Mouse (Mus musculus): ENCODE results near the gene Palm3. TPM values are rescaled to one million over a fixed set of nuclear protein-coding genes. Genes with fewer than 3 reads are reported as not detected.
"Not testable (repeated sequence)": the region's sequence is repeated elsewhere in the genome, so short reads cannot be mapped to it uniquely, and the experiment has no call there.

The Palm3 gene
- polyA plus RNA-seq, 1 experiment from 2014 or later = 10.0 TPM

DNA sequence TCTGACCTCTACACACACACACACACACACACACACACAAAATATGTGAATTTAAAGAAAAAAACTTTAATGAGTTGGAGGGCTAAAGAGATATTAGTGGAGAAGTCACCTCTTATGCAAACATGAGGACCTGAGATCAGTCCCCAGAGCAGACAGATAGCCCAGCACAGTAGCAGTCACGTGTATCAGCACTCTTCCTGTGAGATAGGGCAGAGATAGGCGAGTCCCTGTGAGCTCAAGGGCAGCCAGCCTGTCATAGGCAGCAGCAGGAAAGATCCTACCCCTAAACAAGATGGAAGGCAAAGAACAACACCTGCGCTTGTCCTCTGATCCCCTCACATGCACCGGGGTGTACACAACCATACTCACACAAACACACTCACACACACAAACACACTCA lies 38.8 kb upstream of the Palm3 start:
- no peak overlapping the region for H3K27ac ChIP-seq
- WGBS = 91% methylated on average over 4 of the region's 4 CpGs
- no peak for DNase-seq (ENCODE audit: low spot score)
- peaks cover 11% of the 10 kb centered on the region for H3K4me1 ChIP-seq (replicated peaks)
- no peaks in the 10 kb centered on the region for H3K27me3 ChIP-seq (ENCODE audit: insufficient read depth, poor library complexity, severe bottlenecking)
- H3K4me3 ChIP-seq = no peak overlapping the region
- H3K9me3 ChIP-seq = no peaks in the 10 kb centered on the region
- peaks cover 85% of the 10 kb centered on the region for H3K36me3 ChIP-seq

DNA sequence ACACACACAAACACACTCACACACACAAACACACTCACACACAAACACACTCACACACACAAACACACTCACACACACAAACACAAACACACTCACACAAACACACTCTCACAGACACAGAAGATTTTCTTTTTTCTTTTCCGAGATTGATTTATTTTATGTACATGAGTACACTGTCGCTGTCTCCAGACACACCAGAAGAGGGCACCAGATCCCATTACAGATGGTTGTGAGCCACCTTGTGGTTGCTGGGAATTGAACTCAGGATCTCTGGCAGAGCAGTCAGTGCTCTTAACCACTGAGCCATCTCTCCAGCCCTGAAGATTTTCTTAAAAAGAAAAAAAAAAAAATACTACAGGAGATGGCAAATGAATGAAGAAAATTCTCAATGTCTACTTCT lies 38.0 kb upstream of the Palm3 start:
- H3K27ac ChIP-seq; H3K4me1 ChIP-seq (replicated peaks); DNase-seq (ENCODE audit: low spot score); H3K9me3 ChIP-seq; H3K4me3 ChIP-seq; H3K27me3 ChIP-seq (ENCODE audit: insufficient read depth, poor library complexity, severe bottlenecking): not testable (repeated sequence)
- 96% methylated on average over 2 of the region's 2 CpGs for WGBS
- H3K36me3 ChIP-seq = peaks cover 89% of the 10 kb centered on the region

DNA sequence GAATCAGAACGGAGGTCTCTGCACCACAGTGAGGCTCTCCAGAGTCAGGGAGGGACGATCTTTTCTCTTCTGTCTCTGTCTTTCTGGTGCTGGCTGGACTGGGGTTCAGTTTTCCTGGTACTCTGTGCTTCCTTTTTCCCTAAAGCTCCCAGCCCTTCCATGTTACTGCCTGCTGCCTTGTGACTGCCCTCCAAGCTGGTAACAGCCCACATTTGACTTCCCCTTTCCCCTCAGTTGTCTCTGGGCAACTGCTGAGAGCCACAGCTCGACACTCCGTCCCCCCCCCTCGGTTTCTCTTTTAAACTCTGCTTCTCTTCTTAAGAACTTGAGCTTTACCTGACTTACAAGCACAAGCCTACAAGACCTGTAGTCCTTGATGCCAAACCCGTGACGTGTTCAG lies 32.0 kb upstream of the Palm3 start:
- 89% methylated on average over 7 of the region's 7 CpGs for WGBS
- H3K4me1 ChIP-seq (replicated peaks) = no peaks in the 10 kb centered on the region
- no peak overlapping the region for H3K27ac ChIP-seq
- peaks cover 98% of the 10 kb centered on the region for H3K36me3 ChIP-seq
- H3K27me3 ChIP-seq (ENCODE audit: insufficient read depth, poor library complexity, severe bottlenecking) = 0 out of 2 replicates have a peak, but pooled peaks cover under 1% of the 10 kb centered on the region
- no peaks in the 10 kb centered on the region for H3K9me3 ChIP-seq
- H3K4me3 ChIP-seq = no peak overlapping the region
- DNase-seq (ENCODE audit: low spot score) = no peak

DNA sequence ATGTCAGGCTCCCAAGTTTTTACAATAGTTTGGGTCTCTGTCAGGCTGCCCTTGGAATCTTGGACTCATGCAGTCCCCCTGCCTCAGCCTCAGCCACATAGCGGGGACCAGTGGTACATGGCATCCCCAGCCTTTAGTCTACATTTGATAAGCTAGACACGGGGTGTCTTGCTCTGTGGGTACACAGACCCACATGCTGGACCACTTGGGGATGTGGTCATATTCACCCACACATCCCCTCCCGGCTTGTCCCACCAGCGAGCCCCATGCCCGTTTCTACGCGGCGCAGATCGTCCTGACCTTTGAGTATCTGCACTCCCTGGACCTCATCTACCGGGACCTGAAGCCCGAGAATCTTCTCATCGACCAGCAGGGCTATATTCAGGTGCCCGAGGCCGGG lies 31.1 kb upstream of the Palm3 start:
- Histone ChIP-seq H3K27me3 (ENCODE audit: insufficient read depth, poor library complexity, severe bottlenecking) (peaks cover 8% of the 10 kb centered on the region; the same call in 1 of the 2 replicates), H3K4me3 (no peak overlapping the region), H3K27ac (no peak overlapping the region), H3K9me3 (no peaks in the 10 kb centered on the region), H3K36me3 (peaks cover 98% of the 10 kb centered on the region), H3K4me1 (replicated peaks) (no peaks in the 10 kb centered on the region)
- 96% methylated on average over 14 of the region's 14 CpGs for WGBS
- no peak for DNase-seq (ENCODE audit: low spot score)

DNA sequence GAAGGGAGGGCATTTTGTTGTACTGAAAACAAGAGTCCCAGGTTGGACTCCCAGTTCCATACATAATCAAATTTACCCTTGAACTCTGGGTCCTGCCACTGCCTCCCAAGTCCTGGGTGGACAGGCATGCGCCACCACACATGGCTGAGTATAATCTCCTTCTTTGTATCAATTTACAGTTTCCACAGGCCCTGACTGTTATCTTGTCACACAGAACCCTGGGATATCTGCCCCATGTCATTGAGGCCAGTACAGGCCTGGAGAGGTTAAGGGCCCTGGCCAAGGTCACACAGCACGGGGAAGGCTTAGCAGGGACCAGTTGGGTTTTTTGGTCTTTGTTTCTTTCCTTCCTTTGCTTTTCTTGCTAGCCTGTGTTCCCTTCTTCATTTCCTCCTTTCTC lies 28.8 kb upstream of the Palm3 start:
- Histone ChIP-seq H3K27ac (no peak overlapping the region), H3K36me3 (peaks cover 78% of the 10 kb centered on the region), H3K4me3 (no peak overlapping the region), H3K9me3 (no peaks in the 10 kb centered on the region), H3K27me3 (ENCODE audit: insufficient read depth, poor library complexity, severe bottlenecking) (peaks cover 12% of the 10 kb centered on the region; the same call in 1 of the 2 replicates), H3K4me1 (replicated peaks) (peaks cover 13% of the 10 kb centered on the region)
- DNase-seq (ENCODE audit: low spot score) = no peak
- 81% methylated on average over 2 of the region's 2 CpGs for WGBS

DNA sequence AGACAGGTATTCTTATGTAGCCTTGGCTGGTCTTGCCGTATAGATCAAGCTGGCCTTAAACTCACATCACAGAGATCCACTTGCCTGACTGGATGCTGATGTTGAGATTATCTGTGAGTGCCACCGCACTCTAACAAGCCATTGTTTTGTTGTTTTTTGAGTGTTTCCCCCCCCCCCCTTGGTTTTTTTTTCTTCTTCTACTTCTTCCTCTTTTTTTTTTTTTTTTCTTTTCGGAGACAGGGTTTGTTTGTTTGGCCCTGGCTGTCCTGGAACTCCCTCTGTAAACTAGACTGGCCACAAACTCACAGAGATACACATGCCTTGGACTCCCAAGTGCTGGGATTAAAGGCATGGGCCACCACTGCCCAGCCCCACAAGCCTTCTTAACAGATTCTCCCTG lies 27.2 kb upstream of the Palm3 start:
- 89% methylated on average over 3 of the region's 3 CpGs for WGBS
- peaks cover 66% of the 10 kb centered on the region for H3K36me3 ChIP-seq
- H3K27me3 ChIP-seq (ENCODE audit: insufficient read depth, poor library complexity, severe bottlenecking) = peaks cover 14% of the 10 kb centered on the region
- no peak for DNase-seq (ENCODE audit: low spot score)
- H3K4me1 ChIP-seq (replicated peaks) = peaks cover 21% of the 10 kb centered on the region
- H3K4me3 ChIP-seq = no peak overlapping the region
- H3K27ac ChIP-seq = no peak overlapping the region
- no peaks in the 10 kb centered on the region for H3K9me3 ChIP-seq

DNA sequence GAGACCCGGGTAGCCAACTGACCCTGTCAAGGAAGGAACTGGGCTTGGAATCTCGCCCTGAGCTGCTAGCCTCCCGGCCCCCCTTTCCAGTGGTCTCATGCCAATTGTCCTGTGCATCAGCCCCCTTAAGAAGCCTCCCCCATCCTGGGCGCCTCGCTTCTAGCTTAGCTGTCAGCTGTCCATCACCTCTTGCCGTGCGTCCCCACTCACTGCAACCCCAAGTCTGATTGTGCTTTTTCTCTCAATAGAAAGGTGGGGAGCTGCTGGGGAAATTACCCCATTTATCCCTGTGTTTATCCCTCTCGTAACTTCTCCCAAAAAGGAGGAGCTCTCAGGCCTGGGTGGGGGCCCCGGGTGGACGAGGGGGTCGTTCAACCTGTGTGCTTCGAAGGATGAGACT lies 25.3 kb upstream of the Palm3 start:
- Histone ChIP-seq H3K4me1 (replicated peaks) (peaks cover 32% of the 10 kb centered on the region), H3K36me3 (peaks cover 66% of the 10 kb centered on the region), H3K27ac (peak overlapping the region; percentile 95), H3K27me3 (ENCODE audit: insufficient read depth, poor library complexity, severe bottlenecking) (peaks cover 34% of the 10 kb centered on the region), H3K4me3 (peak overlapping the region; percentile 86), H3K9me3 (no peaks in the 10 kb centered on the region)
- 9% methylated on average over 12 of the region's 12 CpGs for WGBS
- no peak for DNase-seq (ENCODE audit: low spot score)

DNA sequence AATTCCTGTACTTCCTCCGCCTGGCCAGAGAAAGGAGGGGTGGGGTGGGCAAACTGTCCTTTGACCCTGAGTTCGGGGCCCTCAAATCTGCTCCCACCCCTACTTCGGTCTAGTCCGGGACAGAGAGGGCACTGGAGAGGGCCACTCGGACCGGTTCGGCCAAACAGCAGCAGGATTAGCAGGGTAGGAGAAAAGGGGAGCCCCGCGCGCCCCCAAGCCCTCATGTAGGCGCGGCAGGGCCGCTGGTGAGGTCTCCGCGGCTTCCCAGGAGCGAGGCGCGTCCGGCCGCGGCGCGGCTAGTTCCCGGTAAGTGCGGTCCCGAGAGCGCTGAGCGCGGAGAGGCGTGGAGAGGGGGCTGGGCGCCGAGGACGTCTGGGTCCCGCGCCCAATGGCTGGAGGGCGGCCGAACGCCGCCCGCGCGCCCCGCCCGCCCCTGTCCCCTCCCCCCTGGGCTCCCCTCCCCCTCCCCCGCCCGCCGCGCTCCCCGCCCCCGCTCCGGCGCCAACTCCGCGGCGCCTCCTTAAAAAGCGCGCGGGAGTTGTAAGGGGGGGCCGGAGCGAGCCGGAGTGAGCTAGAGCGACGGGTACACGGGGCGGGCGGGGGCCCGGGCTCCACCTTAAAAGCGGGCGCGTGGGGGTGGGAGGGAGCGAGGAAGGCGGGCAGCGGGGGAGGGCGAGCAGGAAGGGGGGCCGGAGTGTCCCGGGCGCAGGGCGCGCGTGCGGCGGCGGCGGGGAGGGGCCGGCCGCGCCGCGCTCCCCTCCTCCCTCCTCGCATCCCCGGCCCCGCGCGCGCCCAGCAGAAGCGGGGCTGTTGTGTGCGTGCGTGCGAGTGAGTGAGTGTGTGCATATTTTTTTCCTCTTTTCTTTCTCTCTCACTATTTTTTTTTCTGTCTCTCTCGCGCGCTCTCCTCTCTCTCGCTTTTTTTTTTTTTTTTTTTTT lies 24.4 kb upstream of the Palm3 start:
- DNase-seq (ENCODE audit: low spot score) = peak; percentile 87
- Histone ChIP-seq H3K4me1 (replicated peaks) (peaks cover 40% of the 10 kb centered on the region), H3K36me3 (peaks cover 66% of the 10 kb centered on the region), H3K4me3 (peak overlapping the region; percentile 86), H3K27me3 (ENCODE audit: insufficient read depth, poor library complexity, severe bottlenecking) (peaks cover 42% of the 10 kb centered on the region), H3K27ac (peak overlapping the region; percentile 95), H3K9me3 (no peaks in the 10 kb centered on the region)
- under 1% methylated on average over 92 of the region's 103 CpGs for whole genome bisulfite sequencing

DNA sequence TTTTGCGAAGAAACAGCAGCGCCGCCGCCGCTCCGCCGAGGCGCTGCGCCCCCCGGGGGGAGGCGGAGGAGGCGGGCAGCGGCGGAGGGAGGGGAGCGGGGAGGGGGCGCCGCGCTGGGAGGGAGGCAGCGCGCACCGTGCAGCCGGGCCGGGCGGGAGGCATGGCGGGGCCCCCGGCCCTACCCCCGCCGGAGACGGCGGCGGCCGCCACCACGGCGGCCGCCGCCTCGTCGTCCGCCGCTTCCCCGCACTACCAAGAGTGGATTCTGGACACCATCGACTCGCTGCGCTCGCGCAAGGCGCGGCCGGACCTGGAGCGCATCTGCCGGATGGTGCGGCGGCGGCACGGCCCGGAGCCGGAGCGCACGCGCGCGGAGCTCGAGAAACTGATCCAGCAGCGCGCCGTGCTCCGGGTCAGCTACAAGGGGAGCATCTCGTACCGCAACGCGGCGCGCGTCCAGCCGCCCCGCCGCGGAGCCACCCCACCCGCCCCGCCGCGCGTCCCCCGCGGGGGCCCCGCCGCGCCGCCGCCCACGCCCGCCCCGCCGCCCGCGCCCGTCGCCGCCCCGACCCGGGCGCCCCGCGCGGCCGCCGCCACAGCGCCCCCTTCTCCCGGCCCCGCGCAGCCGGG lies 23.6 kb upstream of the Palm3 start, which contains the start of gene Samd1:
Samd1 (plus strand) TSS at position 162 of the 631 bp plus-strand sequence.
- Histone ChIP-seq H3K27ac (peak within 1 kb of the TSS; percentile 95), H3K4me3 (peak within 1 kb of the TSS; percentile 86), H3K9me3 (no peaks in the 10 kb centered on the region), H3K36me3 (peaks cover 66% of the 10 kb centered on the region), H3K4me1 (replicated peaks) (peaks cover 40% of the 10 kb centered on the region), H3K27me3 (ENCODE audit: insufficient read depth, poor library complexity, severe bottlenecking) (peaks cover 50% of the 10 kb centered on the region)
- DNase-seq (ENCODE audit: low spot score) = peak; percentile 66
- 6% methylated on average over 111 of the region's 112 CpGs for WGBS

DNA sequence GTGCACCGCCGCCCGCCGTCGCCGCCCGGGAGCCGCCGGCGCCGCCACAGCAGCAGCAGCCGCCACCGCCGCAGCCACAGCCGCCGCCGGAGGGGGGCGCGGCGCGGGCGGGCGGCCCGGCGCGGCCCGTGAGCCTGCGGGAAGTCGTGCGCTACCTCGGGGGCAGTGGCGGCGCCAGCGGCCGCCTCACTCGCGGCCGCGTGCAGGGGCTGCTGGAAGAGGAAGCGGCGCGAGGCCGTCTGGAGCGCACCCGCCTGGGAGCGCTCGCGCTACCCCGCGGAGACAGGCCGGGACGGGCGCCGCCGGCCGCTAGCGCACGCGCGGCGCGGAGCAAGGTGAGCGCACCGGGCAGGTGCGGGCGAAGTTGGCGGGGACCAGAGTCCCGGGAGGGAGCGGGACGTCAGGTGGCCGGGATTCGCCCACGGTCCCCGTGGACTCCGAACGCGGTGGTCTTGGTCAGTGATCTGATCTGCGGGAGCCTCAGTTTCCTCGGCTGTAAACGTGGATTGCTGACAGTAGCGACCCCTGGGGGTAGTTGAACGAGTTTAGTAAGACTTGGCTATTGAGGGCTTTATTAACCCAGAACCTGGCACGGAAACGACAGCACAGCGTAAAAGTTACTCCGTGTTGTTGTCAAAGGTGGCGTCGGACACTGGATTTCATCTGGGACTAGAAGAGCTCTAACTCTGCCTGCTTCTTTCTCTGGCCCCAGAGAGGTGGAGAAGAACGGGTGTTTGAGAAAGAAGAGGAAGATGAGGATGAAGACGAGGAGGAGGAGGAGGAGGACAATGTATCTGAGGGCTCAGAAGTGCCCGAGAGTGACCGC lies 22.8 kb upstream of the Palm3 start:
- DNase-seq (ENCODE audit: low spot score) = peak; percentile 72
- peak overlapping the region; percentile 87 for H3K27ac ChIP-seq
- peaks cover 63% of the 10 kb centered on the region for H3K36me3 ChIP-seq
- H3K9me3 ChIP-seq = no peaks in the 10 kb centered on the region
- peaks cover 58% of the 10 kb centered on the region for H3K27me3 ChIP-seq (ENCODE audit: insufficient read depth, poor library complexity, severe bottlenecking)
- peak overlapping the region; percentile 86 for H3K4me3 ChIP-seq
- H3K4me1 ChIP-seq (replicated peaks) = peaks cover 47% of the 10 kb centered on the region
- WGBS = 4% methylated on average over 80 of the region's 92 CpGs

DNA sequence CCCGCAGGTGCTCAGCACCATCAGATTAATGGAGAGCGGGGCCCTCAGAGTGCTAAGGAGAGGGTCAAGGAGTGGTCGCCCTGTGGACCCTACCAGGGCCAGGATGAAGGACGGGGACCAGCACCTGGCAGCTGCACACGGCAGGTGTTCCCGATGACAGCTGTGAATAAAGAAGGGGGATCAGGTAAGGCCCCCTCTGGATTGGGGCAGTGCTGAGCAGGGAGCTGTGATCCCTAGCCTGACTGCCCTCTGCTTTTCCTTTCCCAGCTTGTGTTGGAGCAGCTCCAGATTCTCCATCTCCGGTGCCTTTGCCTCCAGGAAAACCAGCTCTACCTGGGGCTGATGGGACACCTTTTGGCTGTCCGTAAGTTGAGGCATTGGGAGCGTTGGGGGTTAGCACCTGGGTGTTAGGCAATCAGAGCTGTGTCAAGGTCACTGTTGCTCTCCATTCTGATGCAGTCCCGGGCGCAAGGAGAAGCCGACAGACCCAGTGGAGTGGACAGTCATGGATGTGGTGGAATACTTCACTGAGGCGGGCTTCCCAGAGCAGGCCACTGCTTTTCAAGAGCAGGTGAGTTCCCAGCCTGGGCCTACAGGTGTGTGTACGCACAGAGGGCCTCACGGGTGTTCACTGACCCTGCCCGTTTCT lies 22.1 kb upstream of the Palm3 start:
- no peak for DNase-seq (ENCODE audit: low spot score)
- 70% methylated on average over 16 of the region's 16 CpGs for WGBS
- Histone ChIP-seq H3K36me3 (peaks cover 56% of the 10 kb centered on the region), H3K4me3 (peak overlapping the region; percentile 86), H3K27ac (0 out of 2 replicates have a peak overlapping the region, but pooled peaks have one; percentile 87), H3K27me3 (ENCODE audit: insufficient read depth, poor library complexity, severe bottlenecking) (peaks cover 63% of the 10 kb centered on the region), H3K9me3 (no peaks in the 10 kb centered on the region), H3K4me1 (replicated peaks) (peaks cover 50% of the 10 kb centered on the region)

DNA sequence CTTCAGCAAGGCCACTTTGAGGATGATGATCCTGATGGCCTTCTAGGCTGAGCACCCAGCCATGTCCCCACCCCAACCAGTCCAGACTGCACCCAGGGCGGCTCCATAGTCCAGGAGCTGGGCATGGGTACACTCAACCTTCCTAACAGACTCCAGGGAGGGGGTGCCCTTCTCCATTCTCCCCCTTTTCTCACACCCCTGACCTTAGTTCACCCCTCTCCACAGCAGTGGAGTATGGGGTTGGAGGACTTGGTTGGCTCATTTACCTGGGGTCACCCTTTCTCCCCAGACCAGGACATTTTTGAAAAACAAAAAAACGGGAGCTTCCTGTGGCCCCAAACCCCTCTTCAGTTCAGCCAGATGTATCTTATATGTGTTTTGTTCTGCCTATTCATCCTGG lies 21.4 kb upstream of the Palm3 start:
- H3K4me3 ChIP-seq = peak overlapping the region; percentile 86
- H3K36me3 ChIP-seq = peaks cover 49% of the 10 kb centered on the region
- peaks cover 58% of the 10 kb centered on the region for H3K27me3 ChIP-seq (ENCODE audit: insufficient read depth, poor library complexity, severe bottlenecking)
- 89% methylated on average over 2 of the region's 2 CpGs for WGBS
- H3K9me3 ChIP-seq = no peaks in the 10 kb centered on the region
- H3K27ac ChIP-seq = no peak overlapping the region
- no peak for DNase-seq (ENCODE audit: low spot score)
- H3K4me1 ChIP-seq (replicated peaks) = peaks cover 55% of the 10 kb centered on the region

All from hindbrain, embryonic 10.5 days (tissue).